Mouse (Mus musculus) liver, postnatal 0 days (tissue): Measurements from ENCODE around the gene Glo1.

Experiments used
- CTCF ChIP-seq: sonication (generic); IDR thresholded peaks from 2 replicates; pipeline ENCODE4 v1.5.1; 2016; ENCODE audit warnings: antibody characterized with exemption, low read depth
- EP300 ChIP-seq: IDR thresholded peaks from 2 replicates; pipeline ENCODE4 v1.6.1; 2016; ENCODE audit warnings: antibody characterized with exemption, low read depth, mild to moderate bottlenecking

DNA sequence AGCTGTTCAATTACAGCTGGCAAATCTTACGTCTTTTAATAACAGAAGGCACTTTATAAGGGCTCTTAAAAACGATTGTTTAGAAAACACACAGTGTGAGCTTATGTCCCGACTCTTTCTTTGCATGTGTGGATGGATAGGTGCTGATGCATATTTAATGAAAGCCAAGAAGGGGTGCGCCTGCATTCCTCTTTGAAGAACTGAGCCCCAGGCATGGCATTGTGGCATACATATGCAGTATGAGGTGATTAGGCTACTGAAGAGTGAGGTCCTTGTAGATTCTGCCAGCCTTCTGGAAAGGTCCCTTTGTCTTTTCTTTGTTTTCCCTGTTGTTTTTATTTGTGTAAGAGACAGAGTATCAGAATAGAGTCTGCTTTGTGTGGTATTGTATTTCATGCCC is 45.9 kb upstream of the Glo1 start:
- TF ChIP-seq CTCF (no peak), EP300 (no peak)
